ENCODE assay signal across 25 mouse cellular contexts in genomic region chr2:50902701-50903100, GRCm38 (mm10).
DNase-seq lines count a peak whose midpoint lies in the region; ATAC-seq and TF ChIP-seq lines count a peak whose summit lies in the region.
"Had no signal": no experiment of that assay in that cellular context is flagged by ENCODE, and none has a peak within 500 bp of the region (broad histone marks: within the 10 kb centered on the region; RNA-seq: fewer than 3 reads in every experiment).

No protein-coding gene starts in this region.

- WGBS in lung, embryonic 14.5 days: 48% methylated on average over 8 of the region's 8 CpGs
- WGBS in hindbrain, embryonic 15.5 days: 50% methylated on average over 8 of the region's 8 CpGs

- no peak for ATAC-seq in lung, embryonic 14.5 days (ENCODE audit: insufficient read depth)
- no peak for ATAC-seq in hindbrain, embryonic 15.5 days (ENCODE audit: low FRiP score, low read depth)
- ATAC-seq: intestine, postnatal 0 days; lung, postnatal 0 days had no signal

- intact Hi-C loops in gastrocnemius, adult 2 months (cut with DNase I): no loop called here
- intact Hi-C loops in left cerebral cortex, postnatal 36 days (cut with DNase I): no loop called here

- no peak overlapping the region for H3K27ac ChIP-seq in lung, embryonic 14.5 days (ENCODE audit: low read depth)
- H3K27ac ChIP-seq in hindbrain, embryonic 15.5 days (replicated peaks): no peak overlapping the region
- no peak overlapping the region for H3K27ac ChIP-seq in gastrocnemius, adult 2 months
- H3K27ac ChIP-seq: kidney, embryonic 15.5 days; left cerebral cortex, adult 2 months; limb, embryonic 10.5 days; liver, embryonic 15.5 days had no signal

- no peaks in the 10 kb centered on the region for H3K27me3 ChIP-seq in lung, embryonic 14.5 days (ENCODE audit: insufficient read depth, low read length)
- H3K27me3 ChIP-seq in hindbrain, embryonic 15.5 days: no peaks in the 10 kb centered on the region
- H3K27me3 ChIP-seq: heart, embryonic 12.5 days; kidney, embryonic 15.5 days; liver, embryonic 15.5 days had no signal

- no peak overlapping the region for H3K4me3 ChIP-seq in lung, embryonic 14.5 days (ENCODE audit: low read depth, low read length)
- no peak overlapping the region for H3K4me3 ChIP-seq in hindbrain, embryonic 15.5 days
- no peak overlapping the region for H3K4me3 ChIP-seq in gastrocnemius, adult 2 months
- H3K4me3 ChIP-seq: heart, embryonic 12.5 days; kidney, embryonic 15.5 days; left cerebral cortex, adult 2 months; limb, embryonic 10.5 days; liver, embryonic 15.5 days had no signal

- peak; percentile 17 for DNase-seq in lung, embryonic 14.5 days
- no peak for DNase-seq in lung, postnatal 14 days
- peak; percentile 12 for DNase-seq in brain, adult 2 months (ENCODE audit: low read depth, low spot score)
- DNase-seq in brain, embryonic 14.5 days (ENCODE audit: low read depth): peak; percentile 85
- DNase-seq in gastrocnemius, adult 2 months: no peak
- no peak for DNase-seq in thymus, postnatal 36 days
- no peak for DNase-seq in left cerebral cortex, postnatal 36 days (ENCODE audit: low spot score in 2 of 2)
- DNase-seq: adrenal gland, adult 8-10 months; cerebellum, adult 8-10 months; cerebellum, postnatal 36 days; gastrocnemius, postnatal 10 days; heart, adult 11 months; heart, postnatal 10 days; kidney, postnatal 4 days; liver; right cerebral cortex, postnatal 4 days; thymus, postnatal 14 days had no signal

- TF ChIP-seq POLR2A in brain, embryonic 14.5 days (IDR thresholded peaks at IDR 0.05; ENCODE audit: borderline replicate concordance, extremely low read depth, insufficient read depth, insufficient read length, poor library complexity, severe bottlenecking): no peak

- no peak overlapping the region for H3K4me2 ChIP-seq in lung, embryonic 14.5 days
- peak overlapping the region; percentile 28 for H3K4me2 ChIP-seq in hindbrain, embryonic 15.5 days
- H3K4me2 ChIP-seq: heart, embryonic 12.5 days; kidney, embryonic 15.5 days; liver, embryonic 15.5 days had no signal

- H3K9me3 ChIP-seq in lung, embryonic 14.5 days (ENCODE audit: low read depth, low read length): no peaks in the 10 kb centered on the region
- H3K9me3 ChIP-seq in hindbrain, embryonic 15.5 days: no peaks in the 10 kb centered on the region
- H3K9me3 ChIP-seq: heart, embryonic 12.5 days; kidney, embryonic 15.5 days; limb, embryonic 10.5 days; liver, embryonic 15.5 days had no signal

- no peaks in the 10 kb centered on the region for H3K4me1 ChIP-seq in lung, embryonic 14.5 days (ENCODE audit: insufficient read depth)
- peaks cover 4% of the 10 kb centered on the region; the same call in 1 of the 2 replicates for H3K4me1 ChIP-seq in hindbrain, embryonic 15.5 days (replicated peaks)
- H3K4me1 ChIP-seq: kidney, embryonic 15.5 days; limb, embryonic 10.5 days; liver, embryonic 15.5 days had no signal

- H3K9ac ChIP-seq in lung, embryonic 14.5 days: no peak overlapping the region
- no peak overlapping the region for H3K9ac ChIP-seq in hindbrain, embryonic 15.5 days
- H3K9ac ChIP-seq: heart, embryonic 12.5 days; kidney, embryonic 15.5 days; liver, embryonic 15.5 days had no signal

- H3K36me3 ChIP-seq in lung, embryonic 14.5 days (ENCODE audit: insufficient read depth): no peaks in the 10 kb centered on the region
- no peaks in the 10 kb centered on the region for H3K36me3 ChIP-seq in hindbrain, embryonic 15.5 days
- H3K36me3 ChIP-seq: heart, embryonic 12.5 days; kidney, embryonic 15.5 days; limb, embryonic 10.5 days; liver, embryonic 15.5 days had no signal

- TF ChIP-seq CTCF in lung, embryonic 14.5 days (IDR thresholded peaks at IDR 0.05; ENCODE audit: low read depth): no peak
- TF ChIP-seq CTCF in brain, embryonic 14.5 days (IDR thresholded peaks at IDR 0.05; ENCODE audit: borderline replicate concordance, extremely low read depth, insufficient read depth, insufficient read length): no peak
- no peak for TF ChIP-seq CTCF in gastrocnemius, adult 2 months (IDR thresholded peaks at IDR 0.05)

Comparison
In these comparisons a context has a peak if more than half of its experiments do, and no peak if none do; other contexts are left out.
1. DNase-seq: peak in lung, embryonic 14.5 days (single experiment), brain, adult 2 months (single experiment) and brain, embryonic 14.5 days (single experiment); none in lung, postnatal 14 days (single experiment), gastrocnemius, adult 2 months (single experiment), thymus, postnatal 36 days (0 of 2) and left cerebral cortex, postnatal 36 days (0 of 2).